Comparison of ENCODE assay signal across 11 mouse cellular contexts in the genomic region with DNA sequence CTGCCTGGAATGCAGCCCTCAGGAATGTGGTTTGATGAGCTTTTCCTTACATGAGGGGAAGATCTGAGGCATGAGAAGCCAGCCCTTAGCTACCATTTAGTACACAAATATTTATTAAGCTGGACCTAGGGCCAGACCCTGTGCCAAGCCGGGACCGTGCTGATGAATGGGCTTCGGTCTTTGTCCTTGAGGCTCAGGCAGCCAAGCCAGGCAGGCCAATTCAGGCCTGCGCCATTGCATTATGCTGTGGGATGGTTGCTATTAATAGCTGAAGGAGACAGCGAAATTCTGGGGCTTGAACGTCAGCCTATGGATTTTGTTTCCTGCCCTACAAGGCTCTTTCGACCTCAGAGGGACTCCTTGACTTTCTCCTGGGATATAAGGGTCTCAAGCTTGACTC. TPM values are rescaled to one million over a fixed set of nuclear protein-coding genes. Genes with fewer than 3 reads are reported as not detected.
DNase-seq lines count a peak whose midpoint lies in the region; ATAC-seq and TF ChIP-seq lines count a peak whose summit lies in the region.
"Had no signal": no experiment of that assay in that cellular context is flagged by ENCODE, and none has a peak within 500 bp of the region (broad histone marks: within the 10 kb centered on the region; RNA-seq: fewer than 3 reads in every experiment).

No protein-coding gene starts in this region.

- intact Hi-C loops in left cerebral cortex, postnatal 14 days (cut with DNase I), result no loop called here

- no peak for ATAC-seq in kidney, postnatal 0 days (replicated peaks; ENCODE audit: low FRiP score, low read depth)
- ATAC-seq in lung, embryonic 15.5 days (ENCODE audit: borderline replicate concordance, extremely low read depth, low FRiP score, low TSS enrichment), result no peak

- H3K27ac ChIP-seq in kidney, postnatal 0 days, result peak overlapping the region; percentile 48
- H3K27ac ChIP-seq in lung, embryonic 15.5 days, result peak overlapping the region; percentile 59
- H3K27ac ChIP-seq: liver, embryonic 13.5 days had no signal

- peak; percentile 44 for DNase-seq in kidney, postnatal 0 days (ENCODE audit: low spot score)
- DNase-seq in kidney, adult 9 months, result no peak
- peak; percentile 77 for DNase-seq in adrenal gland, adult 8-10 months
- peak; percentile 27 for DNase-seq in brain, embryonic 14.5 days (ENCODE audit: low read depth)
- DNase-seq in layer of hippocampus, postnatal 25 days (ENCODE audit: extremely low spot score in 1 of 2, low spot score in 1 of 2), result no peak
- DNase-seq in spleen, postnatal 36 days (ENCODE audit: low spot score in 2 of 2), result no peak
- no peak for DNase-seq in left cerebral cortex, postnatal 14 days (ENCODE audit: low spot score in 2 of 2)
- DNase-seq: kidney, adult 8-10 months; liver, embryonic 13.5 days had no signal

- TF ChIP-seq CTCF in kidney, postnatal 0 days (IDR thresholded peaks at IDR 0.05; ENCODE audit: low read depth), result no peak
- TF ChIP-seq CTCF in brain, embryonic 14.5 days (IDR thresholded peaks at IDR 0.05; ENCODE audit: borderline replicate concordance, extremely low read depth, insufficient read depth, insufficient read length), result no peak

- H3K27me3 ChIP-seq in kidney, postnatal 0 days (ENCODE audit: insufficient read depth, low read length), result no peaks in the 10 kb centered on the region
- H3K27me3 ChIP-seq in lung, embryonic 15.5 days, result no peaks in the 10 kb centered on the region
- H3K27me3 ChIP-seq: liver, embryonic 13.5 days had no signal

- no peaks in the 10 kb centered on the region for H3K9me3 ChIP-seq in kidney, postnatal 0 days (replicated peaks; ENCODE audit: low read length)
- H3K9me3 ChIP-seq in lung, embryonic 15.5 days, result no peaks in the 10 kb centered on the region
- H3K9me3 ChIP-seq: liver, embryonic 13.5 days had no signal

- H3K36me3 ChIP-seq in kidney, postnatal 0 days (ENCODE audit: insufficient read depth, low read length), result peaks cover 20% of the 10 kb centered on the region; the same call in 1 of the 2 replicates
- peaks cover 9% of the 10 kb centered on the region for H3K36me3 ChIP-seq in lung, embryonic 15.5 days

- H3K4me3 ChIP-seq in kidney, postnatal 0 days (replicated peaks; ENCODE audit: low read depth, low read length), result no peak overlapping the region
- no peak overlapping the region for H3K4me3 ChIP-seq in lung, embryonic 15.5 days
- H3K4me3 ChIP-seq: liver, embryonic 13.5 days; myocyte had no signal

- H3K9ac ChIP-seq in kidney, postnatal 0 days (ENCODE audit: low read depth, low read length), result no peak overlapping the region
- no peak overlapping the region for H3K9ac ChIP-seq in lung, embryonic 15.5 days
- H3K9ac ChIP-seq: liver, embryonic 13.5 days had no signal

- no peak overlapping the region for H3K4me2 ChIP-seq in kidney, postnatal 0 days (ENCODE audit: low read length)
- no peak overlapping the region for H3K4me2 ChIP-seq in lung, embryonic 15.5 days
- H3K4me2 ChIP-seq: liver, embryonic 13.5 days had no signal

- H3K4me1 ChIP-seq in kidney, postnatal 0 days (replicated peaks; ENCODE audit: insufficient read depth, low read length), result peaks cover 11% of the 10 kb centered on the region; the same call in 1 of the 2 replicates
- H3K4me1 ChIP-seq in lung, embryonic 15.5 days, result peaks cover 14% of the 10 kb centered on the region; the same call in 1 of the 2 replicates

- TF ChIP-seq POLR2A in brain, embryonic 14.5 days (IDR thresholded peaks at IDR 0.05; ENCODE audit: borderline replicate concordance, extremely low read depth, insufficient read depth, insufficient read length, poor library complexity, severe bottlenecking), result no peak

- WGBS in kidney, postnatal 0 days, result 76% methylated on average over 7 of the region's 7 CpGs
- WGBS in lung, embryonic 15.5 days, result 42% methylated on average over 7 of the region's 7 CpGs

RNA-seq across cellular contexts. Expression of a gene that starts 49.4 kb away (rescaled TPM):
- polyA plus RNA-seq in kidney, postnatal 0 days (2015; fragmentation: Nextera tagmentation; extraction: Ambion mirVana), result 28.3 and 31.5 TPM in 2 replicates
- total RNA-seq in adrenal gland, adult 8-10 months (2022), result 10 to 100 TPM; 41.3 to 67.9 (median 53.3) TPM
- polyA plus RNA-seq in brain, embryonic 14.5 days (2012; rRNA removed), result 56.2 and 71.8 TPM in 2 replicates
- 23.1 and 25.9 TPM in 2 replicates for polyA plus RNA-seq in lung, embryonic 15.5 days (2015; fragmentation: Nextera tagmentation; extraction: Ambion mirVana)
- 10 to 100 TPM; 14.7 to 18.3 TPM for total RNA-seq in layer of hippocampus, postnatal 25 days (2021)
- total RNA-seq in left cerebral cortex, postnatal 14 days (2021), result 10 to 100 TPM; 28.4 to 33.2 TPM

RNA-seq across cellular contexts. Expression of a gene that starts 50.0 kb away (rescaled TPM):
- polyA plus RNA-seq in kidney, postnatal 0 days (2015; fragmentation: Nextera tagmentation; extraction: Ambion mirVana), result 103 and 107 TPM in 2 replicates
- 100 to 1,000 TPM; 142 to 218 (median 163) TPM for total RNA-seq in adrenal gland, adult 8-10 months (2022)
- 193 and 218 TPM in 2 replicates for polyA plus RNA-seq in brain, embryonic 14.5 days (2012; rRNA removed)
- 97.3 and 102 TPM in 2 replicates for polyA plus RNA-seq in lung, embryonic 15.5 days (2015; fragmentation: Nextera tagmentation; extraction: Ambion mirVana)
- total RNA-seq in layer of hippocampus, postnatal 25 days (2021), result 100 to 1,000 TPM; 114 to 118 TPM
- total RNA-seq in left cerebral cortex, postnatal 14 days (2021), result 100 to 1,000 TPM; 180 to 195 TPM

RNA-seq across cellular contexts. Expression of a gene that starts 51.7 kb away (rescaled TPM):
- polyA plus RNA-seq in kidney, postnatal 0 days (2015; fragmentation: Nextera tagmentation; extraction: Ambion mirVana), result 459 and 492 TPM in 2 replicates
- 100 to 1,000 TPM; 183 to 265 (median 234) TPM for total RNA-seq in adrenal gland, adult 8-10 months (2022)
- 79.1 and 125 TPM in 2 replicates for polyA plus RNA-seq in brain, embryonic 14.5 days (2012; rRNA removed)
- polyA plus RNA-seq in lung, embryonic 15.5 days (2015; fragmentation: Nextera tagmentation; extraction: Ambion mirVana), result 164 and 171 TPM in 2 replicates
- 10 to 100 TPM; 42.8 to 55.1 TPM for total RNA-seq in layer of hippocampus, postnatal 25 days (2021)
- 10 to 100 TPM; 36.7 to 45.8 TPM for total RNA-seq in left cerebral cortex, postnatal 14 days (2021)

Comparison
In these comparisons a context has a peak if more than half of its experiments do, and no peak if none do; other contexts are left out.
1. DNase-seq: peak in kidney, postnatal 0 days (single experiment), adrenal gland, adult 8-10 months (single experiment) and brain, embryonic 14.5 days (single experiment); none in kidney, adult 9 months (single experiment), layer of hippocampus, postnatal 25 days (0 of 2), spleen, postnatal 36 days (0 of 2) and left cerebral cortex, postnatal 14 days (0 of 2).